Mouse (Mus musculus) lung, embryonic 15.5 days (tissue): ENCODE results near the gene Lhfpl3. TPM values are rescaled to one million over a fixed set of nuclear protein-coding genes. Genes with fewer than 3 reads are reported as not detected.

Experiments used
- ATAC-seq: fragments of 200-750 bp; cut with Nextera tagmentation; 2 replicates; pipeline ENCODE4 v1.8.0; 2017; ENCODE audit warnings: moderate number of reproducible peaks, borderline replicate concordance; ENCODE audit not compliant: low FRiP score, low TSS enrichment; ENCODE audit errors: extremely low read depth
- H3K27ac ChIP-seq: fragments of 300-500 bp; sonication (generic); 2 replicates; pipeline ENCODE4 v1.5.1; 2015; ENCODE audit warnings: moderate library complexity, mild to moderate bottlenecking, inconsistent platforms
- H3K27me3 ChIP-seq: fragments of 300-500 bp; sonication (generic); 2 replicates; pipeline ENCODE4 v1.6.1; 2015; ENCODE audit warnings: inconsistent platforms
- H3K36me3 ChIP-seq: fragments of 300-500 bp; sonication (generic); 2 replicates; pipeline ENCODE4 v1.6.1; 2015; ENCODE audit warnings: inconsistent platforms
- H3K4me1 ChIP-seq: fragments of 300-500 bp; sonication (generic); 2 replicates; pipeline ENCODE4 v1.6.1; 2015; ENCODE audit warnings: inconsistent platforms
- H3K4me2 ChIP-seq: fragments of 300-500 bp; sonication (generic); 2 replicates; pipeline ENCODE4 v1.6.1; 2015; ENCODE audit warnings: inconsistent platforms, mild to moderate bottlenecking, moderate library complexity
- H3K4me3 ChIP-seq: fragments of 300-500 bp; sonication (generic); 2 replicates; pipeline ENCODE4 v1.5.1; 2015; ENCODE audit warnings: mild to moderate bottlenecking, inconsistent platforms
- H3K9ac ChIP-seq: fragments of 300-500 bp; sonication (generic); 2 replicates; pipeline ENCODE4 v1.6.1; 2015; ENCODE audit warnings: inconsistent platforms
- H3K9me3 ChIP-seq: fragments of 300-500 bp; sonication (generic); 2 replicates; pipeline ENCODE4 v1.6.1; 2016; ENCODE audit warnings: inconsistent platforms
- WGBS: fragments of 180-500 bp; shearing (Covaris S2); methylation state at CpG from one replicate; pipeline ENCODE4 v1.1.7; 2015; 5-methylcytosine and 5-hydroxymethylcytosine counted together
- polyA plus RNA-seq: library from polyadenylated mRNA; unstranded; fragments of >200 nt; fragmentation: Nextera tagmentation; extraction: Ambion mirVana; gene quantifications from 2 replicates; pipeline ENCODE4 v1.2.1, GENCODE M21; 2015

Gene Lhfpl3
- polyA plus RNA-seq, 1 experiment from 2014 or later: 0.07 TPM

DNA sequence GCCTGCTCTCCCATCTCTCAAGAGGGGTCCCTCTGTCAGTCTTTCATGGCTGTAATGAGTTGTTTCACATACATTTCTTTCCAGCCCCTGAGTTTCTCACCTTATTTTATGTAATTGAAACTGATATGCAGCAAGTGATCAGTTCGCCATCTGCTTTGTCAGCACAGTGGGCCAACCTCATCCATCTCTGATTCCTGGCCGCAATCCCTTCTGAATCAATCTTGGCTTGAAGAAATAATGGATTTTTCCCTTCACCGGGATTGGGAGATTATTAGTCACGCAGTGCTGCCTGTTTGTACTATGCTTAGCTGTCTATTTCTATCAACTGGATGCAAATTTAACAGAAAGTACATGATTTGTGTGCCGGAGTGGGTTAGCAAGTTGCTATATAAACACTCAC, 297.0 kb downstream of the Lhfpl3 start:
- 85% methylated on average over 5 of the region's 5 CpGs for WGBS
- Histone ChIP-seq H3K4me3 (no peak overlapping the region), H3K27ac (no peak overlapping the region), H3K27me3 (no peaks in the 10 kb centered on the region), H3K4me2 (no peak overlapping the region), H3K9ac (no peak overlapping the region), H3K9me3 (no peaks in the 10 kb centered on the region), H3K36me3 (no peaks in the 10 kb centered on the region), H3K4me1 (no peaks in the 10 kb centered on the region)
- no peak for ATAC-seq

DNA sequence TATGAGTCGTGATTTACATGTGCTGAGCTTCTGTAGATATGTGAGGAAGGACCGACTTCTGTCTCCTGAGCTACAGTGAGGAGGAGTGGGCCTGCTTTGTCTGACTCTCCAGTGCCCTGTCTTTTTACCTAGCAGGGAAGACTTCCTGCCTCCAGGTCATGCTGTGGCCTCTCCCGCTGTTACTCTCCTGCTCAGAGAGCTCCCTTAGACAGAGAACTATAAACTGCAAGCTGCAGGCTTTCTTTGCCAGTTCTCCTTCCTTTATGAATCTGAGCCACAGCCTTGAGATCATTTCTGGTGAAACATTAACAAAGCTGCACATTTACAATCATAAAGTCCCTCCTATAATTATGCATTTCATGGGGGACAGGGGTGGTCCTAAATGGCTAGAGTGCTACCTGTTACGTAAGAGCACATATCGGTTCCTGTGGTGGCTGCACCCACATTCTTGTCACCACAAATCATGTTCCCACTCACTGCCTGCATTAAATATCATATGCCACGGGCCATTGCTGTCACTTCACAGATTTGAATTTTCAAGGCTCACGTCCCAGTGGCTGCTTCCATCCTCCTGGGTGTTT, 303.3 kb downstream of the Lhfpl3 start:
- ATAC-seq: no peak
- no peak overlapping the region for H3K27ac ChIP-seq
- no peak overlapping the region for H3K9ac ChIP-seq
- no peaks in the 10 kb centered on the region for H3K4me1 ChIP-seq
- H3K4me3 ChIP-seq: no peak overlapping the region
- H3K9me3 ChIP-seq: no peaks in the 10 kb centered on the region
- 59% methylated on average over 7 of the region's 7 CpGs for WGBS
- H3K36me3 ChIP-seq: no peaks in the 10 kb centered on the region
- no peak overlapping the region for H3K4me2 ChIP-seq
- H3K27me3 ChIP-seq: no peaks in the 10 kb centered on the region

DNA sequence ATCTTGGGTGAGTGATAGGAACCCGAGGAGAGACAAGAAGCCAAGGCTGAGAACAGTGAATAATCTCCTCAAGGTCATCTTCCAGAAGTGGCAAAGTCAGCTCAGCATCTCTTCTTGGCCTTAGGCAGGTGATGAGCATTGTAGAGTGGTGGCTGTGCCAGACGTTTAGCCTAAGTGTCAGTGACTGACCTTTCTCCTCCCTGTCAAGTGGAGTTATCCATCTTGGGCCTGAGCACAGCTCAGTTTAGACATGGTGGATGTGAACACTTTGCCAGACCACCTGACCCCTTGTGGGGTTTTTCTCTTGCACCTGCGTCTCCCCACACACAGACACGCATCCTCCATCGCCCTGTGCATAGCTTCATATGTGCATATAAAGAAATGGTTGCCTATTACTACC, 305.6 kb downstream of the Lhfpl3 start:
- Histone ChIP-seq H3K9ac (no peak overlapping the region), H3K4me1 (no peaks in the 10 kb centered on the region), H3K36me3 (no peaks in the 10 kb centered on the region), H3K27me3 (no peaks in the 10 kb centered on the region), H3K27ac (no peak overlapping the region), H3K4me2 (no peak overlapping the region), H3K9me3 (no peaks in the 10 kb centered on the region), H3K4me3 (no peak overlapping the region)
- 65% methylated on average over 5 of the region's 5 CpGs for WGBS
- ATAC-seq: no peak

DNA sequence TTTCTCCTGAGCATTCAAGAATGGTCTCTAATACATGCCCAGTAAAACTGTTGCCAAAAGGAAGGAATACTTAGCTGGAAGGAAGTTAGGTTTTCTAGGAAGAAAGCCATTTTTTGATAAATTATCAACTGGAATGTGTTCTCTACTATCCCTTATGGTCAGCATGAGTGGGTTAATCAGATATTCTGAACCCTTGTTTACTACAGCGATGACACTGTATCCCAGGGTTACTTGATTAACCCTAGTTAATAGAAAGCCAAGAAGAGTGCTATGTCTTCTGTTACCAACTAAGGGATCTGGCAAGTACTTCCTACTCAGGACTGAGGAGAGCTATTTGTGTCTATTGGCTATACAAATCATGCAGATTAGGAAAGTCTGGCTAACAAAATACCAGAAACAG, 349.0 kb downstream of the Lhfpl3 start:
- no peak for ATAC-seq
- Histone ChIP-seq H3K36me3 (no peaks in the 10 kb centered on the region), H3K9ac (no peak overlapping the region), H3K27ac (no peak overlapping the region), H3K27me3 (no peaks in the 10 kb centered on the region), H3K4me3 (no peak overlapping the region), H3K4me1 (no peaks in the 10 kb centered on the region), H3K9me3 (no peaks in the 10 kb centered on the region), H3K4me2 (no peak overlapping the region)
- WGBS: 71% methylated on average over 1 of the region's 1 CpGs

DNA sequence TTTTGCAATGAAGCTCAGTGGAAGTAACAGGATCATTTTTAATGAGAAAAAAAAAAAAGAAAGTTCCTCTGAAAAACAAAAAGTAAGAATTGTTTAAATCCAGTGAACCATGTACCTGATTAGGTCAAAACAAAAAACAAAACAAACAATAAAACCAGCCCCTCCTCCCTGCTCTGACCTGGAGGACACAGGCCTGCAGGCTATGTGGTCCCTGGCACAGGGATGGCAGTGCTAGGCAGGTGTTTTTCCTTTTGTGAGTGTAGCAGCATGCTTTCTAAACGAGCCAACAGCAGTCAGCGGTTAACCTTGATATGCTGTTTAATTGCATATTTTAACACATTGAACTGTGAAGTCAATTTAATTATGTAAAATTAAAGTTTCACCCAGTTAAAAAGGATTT, 360.7 kb downstream of the Lhfpl3 start:
- H3K27me3 ChIP-seq: no peaks in the 10 kb centered on the region
- no peak for ATAC-seq
- H3K9me3 ChIP-seq: no peaks in the 10 kb centered on the region
- H3K27ac ChIP-seq: no peak overlapping the region
- no peak overlapping the region for H3K4me2 ChIP-seq
- no peak overlapping the region for H3K4me3 ChIP-seq
- H3K36me3 ChIP-seq: no peaks in the 10 kb centered on the region
- 62% methylated on average over 2 of the region's 2 CpGs for WGBS
- H3K9ac ChIP-seq: no peak overlapping the region
- no peaks in the 10 kb centered on the region for H3K4me1 ChIP-seq

DNA sequence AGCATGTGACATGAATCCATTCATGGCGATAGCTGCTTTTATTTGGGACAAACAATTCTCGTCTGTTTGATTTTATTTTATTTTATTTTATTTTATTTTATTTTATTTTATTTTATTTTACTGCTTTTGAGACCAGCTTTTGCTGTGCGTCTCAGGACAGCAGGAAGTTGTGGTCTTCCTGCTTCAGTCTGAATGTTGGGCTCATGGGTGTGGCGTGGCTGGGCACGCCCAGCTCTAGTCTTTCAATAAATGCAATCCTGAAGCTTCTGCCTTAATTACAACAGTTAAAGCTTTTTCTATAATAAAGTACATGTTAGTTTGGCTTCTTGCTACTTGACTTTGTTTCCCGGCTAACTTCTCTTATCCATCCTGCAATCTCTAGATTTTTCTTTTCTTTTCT, 365.4 kb downstream of the Lhfpl3 start:
- Histone ChIP-seq H3K4me3 (no peak overlapping the region), H3K9ac (no peak overlapping the region), H3K4me2 (no peak overlapping the region), H3K9me3 (no peaks in the 10 kb centered on the region), H3K27me3 (no peaks in the 10 kb centered on the region), H3K36me3 (no peaks in the 10 kb centered on the region), H3K4me1 (no peaks in the 10 kb centered on the region), H3K27ac (no peak overlapping the region)
- ATAC-seq: no peak
- WGBS: 82% methylated on average over 6 of the region's 6 CpGs

DNA sequence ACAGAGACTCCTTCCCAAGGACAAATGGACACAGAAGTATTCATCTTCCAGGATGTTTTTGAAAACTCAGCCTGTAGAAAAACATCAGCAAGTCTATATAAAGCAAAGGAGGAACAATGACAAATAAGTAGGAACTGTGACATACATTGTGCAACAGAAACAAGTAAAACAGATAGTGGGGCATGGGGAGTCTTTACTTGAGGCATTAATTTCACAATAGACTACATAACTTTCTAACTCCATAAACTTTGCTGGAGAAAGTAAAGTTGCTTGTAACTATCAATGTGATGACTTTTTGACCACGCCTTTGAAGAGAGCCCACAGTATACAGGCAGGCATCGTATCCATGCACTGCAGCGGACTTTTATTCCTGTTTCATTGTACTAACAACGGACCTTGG, 368.4 kb downstream of the Lhfpl3 start:
- no peak overlapping the region for H3K4me2 ChIP-seq
- H3K9ac ChIP-seq: no peak overlapping the region
- no peaks in the 10 kb centered on the region for H3K4me1 ChIP-seq
- H3K36me3 ChIP-seq: no peaks in the 10 kb centered on the region
- H3K4me3 ChIP-seq: no peak overlapping the region
- no peak for ATAC-seq
- no peak overlapping the region for H3K27ac ChIP-seq
- 90% methylated on average over 4 of the region's 4 CpGs for WGBS
- H3K27me3 ChIP-seq: no peaks in the 10 kb centered on the region
- no peaks in the 10 kb centered on the region for H3K9me3 ChIP-seq

DNA sequence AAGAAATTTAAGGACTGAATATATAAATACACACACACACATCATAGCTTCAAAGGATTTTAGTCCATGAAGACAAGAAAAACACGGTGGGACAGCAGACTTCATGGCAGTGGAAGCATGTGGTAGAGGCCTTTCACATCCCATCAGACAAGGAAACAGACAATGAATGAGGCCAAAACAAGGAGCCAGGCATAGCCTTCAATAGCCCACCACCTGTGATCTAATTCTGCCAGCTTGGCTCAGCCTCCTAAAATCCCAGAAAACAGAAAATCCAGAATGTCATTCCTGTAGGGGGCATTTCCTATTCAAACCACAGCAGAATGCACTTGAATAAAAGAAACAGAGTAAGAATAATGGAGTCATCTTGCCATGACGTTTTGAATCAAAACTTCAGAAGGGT, 381.0 kb downstream of the Lhfpl3 start:
- no peaks in the 10 kb centered on the region for H3K36me3 ChIP-seq
- no peaks in the 10 kb centered on the region for H3K4me1 ChIP-seq
- H3K9me3 ChIP-seq: no peaks in the 10 kb centered on the region
- H3K27me3 ChIP-seq: no peaks in the 10 kb centered on the region
- H3K4me2 ChIP-seq: no peak overlapping the region
- no peak overlapping the region for H3K27ac ChIP-seq
- no peak overlapping the region for H3K4me3 ChIP-seq
- no peak for ATAC-seq
- WGBS: 62% methylated on average over 2 of the region's 2 CpGs
- H3K9ac ChIP-seq: no peak overlapping the region

DNA sequence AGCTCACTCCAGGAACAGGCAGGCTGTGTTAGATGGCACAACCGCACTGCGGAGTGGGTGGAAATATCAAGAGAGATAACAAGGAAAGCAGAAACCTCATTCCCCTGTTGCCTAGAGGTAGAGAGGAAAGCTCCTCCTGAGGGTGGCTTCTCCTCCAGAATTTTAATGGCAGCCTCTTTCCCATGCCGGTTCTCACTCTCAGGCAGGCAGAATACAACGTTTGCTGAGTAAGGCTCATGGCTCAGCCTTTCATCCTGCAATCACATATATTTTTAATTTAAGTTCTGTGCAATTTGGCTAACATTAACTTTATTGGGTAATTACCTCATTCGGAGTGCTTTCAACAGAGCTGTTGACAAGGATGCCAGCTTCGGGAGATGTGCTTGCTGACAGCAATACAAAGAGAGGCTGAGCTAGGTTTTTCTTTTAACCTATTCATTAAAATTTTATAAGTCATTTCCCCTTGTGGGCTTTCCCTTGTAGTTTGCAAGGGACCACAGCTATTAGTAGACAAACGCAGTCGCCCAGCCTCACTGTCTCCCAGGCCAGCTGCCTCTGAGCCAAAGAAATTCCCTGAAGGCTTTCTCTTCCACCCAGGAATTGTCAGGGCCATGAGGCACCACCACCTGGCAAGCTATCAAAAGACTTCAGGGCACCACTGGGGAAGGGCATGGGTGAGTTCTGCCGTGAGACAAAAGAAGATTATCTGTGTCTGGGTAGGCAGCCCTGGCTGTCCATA, 394.5 kb downstream of the Lhfpl3 start:
- Histone ChIP-seq H3K4me1 (no peaks in the 10 kb centered on the region), H3K27ac (no peak overlapping the region), H3K9ac (no peak overlapping the region), H3K36me3 (no peaks in the 10 kb centered on the region), H3K4me3 (no peak overlapping the region), H3K4me2 (no peak overlapping the region), H3K27me3 (no peaks in the 10 kb centered on the region), H3K9me3 (no peaks in the 10 kb centered on the region)
- 79% methylated on average over 9 of the region's 9 CpGs for WGBS
- ATAC-seq: no peak

DNA sequence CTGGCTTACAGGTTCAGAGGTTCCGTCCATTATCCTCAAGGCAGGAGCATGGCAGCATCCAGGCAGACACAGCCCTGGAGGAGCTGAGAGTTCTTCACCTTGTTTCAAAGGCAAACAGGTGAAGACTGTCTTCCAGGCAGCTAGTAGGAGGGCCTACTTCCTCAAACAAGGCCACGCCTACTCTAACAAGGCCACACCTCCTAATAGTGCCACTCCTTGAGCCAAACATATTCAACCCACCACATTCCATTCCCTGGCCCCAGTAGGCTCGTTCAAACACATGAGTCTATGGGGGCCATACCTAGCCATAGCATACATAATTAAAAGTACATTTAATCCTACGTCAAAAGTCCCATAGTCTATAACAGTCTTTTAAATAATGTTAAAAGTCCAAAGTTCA, 407.4 kb downstream of the Lhfpl3 start:
- WGBS: 79% methylated on average over 4 of the region's 4 CpGs
- Histone ChIP-seq H3K4me2 (no peak overlapping the region), H3K9me3 (no peaks in the 10 kb centered on the region), H3K36me3 (no peaks in the 10 kb centered on the region), H3K4me3 (no peak overlapping the region), H3K27ac (no peak overlapping the region), H3K4me1 (no peaks in the 10 kb centered on the region), H3K9ac (no peak overlapping the region), H3K27me3 (no peaks in the 10 kb centered on the region)
- ATAC-seq: no peak

DNA sequence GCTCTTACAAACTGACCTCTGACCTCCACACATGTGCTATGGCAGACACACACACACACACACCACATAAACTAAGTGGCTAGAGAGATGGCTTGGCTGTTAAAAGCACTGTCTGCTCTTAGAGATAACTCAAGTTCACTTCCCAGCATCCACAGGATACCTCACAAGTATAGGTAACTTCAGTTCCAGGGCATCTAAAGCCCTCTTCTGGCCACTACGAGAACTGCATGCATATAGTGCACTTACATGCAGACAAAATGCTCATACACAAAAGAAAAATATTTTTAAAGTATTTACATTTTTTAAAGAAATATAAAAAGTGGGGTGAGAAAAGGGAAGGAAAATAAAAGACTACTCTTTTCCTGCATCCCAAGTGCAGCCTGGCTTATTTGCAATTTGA, 408.6 kb downstream of the Lhfpl3 start:
- 81% methylated on average over 1 of the region's 1 CpGs for WGBS

DNA sequence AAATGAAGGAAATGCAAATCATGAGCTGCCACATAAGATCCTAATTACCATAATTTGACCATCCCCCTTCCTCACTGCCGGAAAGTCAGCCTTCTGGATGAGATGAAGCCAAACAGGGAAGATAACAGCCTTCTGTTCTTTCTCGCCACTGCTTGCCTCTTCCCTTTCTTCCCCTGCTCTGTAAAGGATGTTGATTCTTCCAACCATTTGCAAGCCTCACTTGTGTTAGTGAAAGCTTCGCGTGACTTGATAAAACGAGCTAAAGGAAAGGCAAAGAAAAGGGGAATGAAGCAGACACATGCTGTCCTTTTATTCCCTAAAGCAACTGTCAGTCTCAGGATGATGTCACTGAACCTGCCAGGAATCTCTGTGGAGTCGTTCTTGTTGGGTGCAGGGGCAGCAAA, 420.1 kb downstream of the Lhfpl3 start:
- Histone ChIP-seq H3K27me3 (no peaks in the 10 kb centered on the region), H3K9ac (no peak overlapping the region), H3K27ac (no peak overlapping the region), H3K4me3 (no peak overlapping the region), H3K4me2 (no peak overlapping the region), H3K36me3 (no peaks in the 10 kb centered on the region), H3K9me3 (no peaks in the 10 kb centered on the region), H3K4me1 (no peaks in the 10 kb centered on the region)
- 23% methylated on average over 6 of the region's 6 CpGs for WGBS
- no peak for ATAC-seq

More for the DNA sequence above, 408.6 kb downstream of the Lhfpl3 start:
- no peaks in the 10 kb centered on the region for H3K36me3 ChIP-seq
- no peak overlapping the region for H3K27ac ChIP-seq
- no peaks in the 10 kb centered on the region for H3K9me3 ChIP-seq
- no peak overlapping the region for H3K4me2 ChIP-seq
- H3K4me1 ChIP-seq: no peaks in the 10 kb centered on the region
- H3K27me3 ChIP-seq: no peaks in the 10 kb centered on the region
- ATAC-seq: no peak
- no peak overlapping the region for H3K4me3 ChIP-seq
- no peak overlapping the region for H3K9ac ChIP-seq

DNA sequence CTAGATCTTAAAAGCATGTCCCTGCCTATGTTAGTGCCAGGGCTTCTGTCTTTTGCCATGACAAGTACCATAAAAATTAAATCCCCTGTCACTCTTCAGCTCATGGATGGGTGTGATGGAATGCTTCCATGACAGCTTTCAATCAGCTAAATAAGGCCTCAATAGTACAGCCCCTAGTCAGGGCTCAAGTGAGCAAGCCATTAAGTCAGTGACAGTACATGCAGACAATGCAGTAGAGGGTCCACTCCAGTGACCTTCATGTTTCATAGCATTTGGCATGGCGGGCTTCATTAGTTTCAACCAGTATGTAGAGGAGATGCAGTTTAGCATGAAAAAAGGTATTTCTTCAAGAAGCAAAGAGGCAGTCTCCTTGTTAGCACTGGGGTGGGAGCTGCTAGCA, 420.8 kb downstream of the Lhfpl3 start:
- no peaks in the 10 kb centered on the region for H3K36me3 ChIP-seq
- no peak for ATAC-seq
- H3K27me3 ChIP-seq: no peaks in the 10 kb centered on the region
- no peaks in the 10 kb centered on the region for H3K9me3 ChIP-seq
- H3K4me2 ChIP-seq: no peak overlapping the region
- H3K9ac ChIP-seq: no peak overlapping the region
- H3K4me1 ChIP-seq: no peaks in the 10 kb centered on the region
- no peak overlapping the region for H3K27ac ChIP-seq
- 84% methylated on average over 1 of the region's 1 CpGs for WGBS
- H3K4me3 ChIP-seq: no peak overlapping the region
